Mouse (Mus musculus) midbrain, embryonic 14.5 days (tissue): ENCODE measurements around the gene Bcar1. TPM values are rescaled to one million over a fixed set of nuclear protein-coding genes. Genes with fewer than 3 reads are reported as not detected.

ENCODE experiments used
- ATAC-seq: fragments of 200-750 bp; cut with Nextera tagmentation; 2 replicates; pipeline ENCODE4 v1.8.0; 2017; ENCODE audit warnings: moderate number of reproducible peaks, moderate library complexity; ENCODE audit not compliant: low FRiP score, low TSS enrichment
- DNase-seq: peaks from one replicate; pipeline ENCODE4 v3.0.0-alpha.2; 2015
- H3K27ac ChIP-seq: fragments of 300-500 bp; sonication (generic); replicated peaks from 2 replicates; pipeline ENCODE4 v1.5.1; 2014; ENCODE audit warnings: mild to moderate bottlenecking, low read depth, low read length, moderate library complexity
- H3K27me3 ChIP-seq: fragments of 300-500 bp; sonication (generic); 2 replicates; pipeline ENCODE4 v1.6.1; 2014; ENCODE audit warnings: low read length, control low read depth, mixed read lengths; ENCODE audit not compliant: control insufficient read depth, insufficient read depth
- H3K36me3 ChIP-seq: fragments of 300-500 bp; sonication (generic); 2 replicates; pipeline ENCODE4 v1.6.1; 2014; ENCODE audit warnings: low read length, control low read depth; ENCODE audit not compliant: control insufficient read depth, insufficient read depth
- H3K4me1 ChIP-seq: fragments of 300-500 bp; sonication (generic); 2 replicates; pipeline ENCODE4 v1.6.1; 2014; ENCODE audit warnings: mild to moderate bottlenecking, antibody characterized with exemption, low read length, control low read depth; ENCODE audit not compliant: control insufficient read depth, insufficient read depth
- H3K4me2 ChIP-seq: fragments of 300-500 bp; sonication (generic); 2 replicates; pipeline ENCODE4 v1.6.1; 2014; ENCODE audit warnings: mild to moderate bottlenecking, low read length, moderate library complexity
- H3K4me3 ChIP-seq: fragments of 300-500 bp; sonication (generic); replicated peaks from 2 replicates; pipeline ENCODE4 v1.5.1; 2014; ENCODE audit warnings: low read depth, low read length
- H3K9ac ChIP-seq: fragments of 300-500 bp; sonication (generic); replicated peaks from 2 replicates; pipeline ENCODE4 v1.6.1; 2014; ENCODE audit warnings: mild to moderate bottlenecking, low read length, moderate library complexity
- H3K9me3 ChIP-seq: fragments of 300-500 bp; sonication (generic); 2 replicates; pipeline ENCODE4 v1.6.1; 2016; ENCODE audit warnings: low read length, control low read depth, mixed read lengths; ENCODE audit not compliant: control insufficient read depth
- WGBS: fragments of 180-500 bp; shearing (Covaris S2); extraction: QIAGEN DNeasy Blood & Tissue Kit; methylation state at CpG from one replicate; pipeline ENCODE4 v1.1.7; 2014; 5-methylcytosine and 5-hydroxymethylcytosine counted together
- polyA plus RNA-seq: library from polyadenylated mRNA; unstranded; fragments of >200 nt; fragmentation: Nextera tagmentation; extraction: Ambion mirVana; gene quantifications from 2 replicates; pipeline ENCODE4 v1.2.1, GENCODE M21; 2014

Bcar1 gene
- polyA plus RNA-seq, 1 experiment from 2014 or later = 52.7 TPM

- peak overlapping the region; percentile 97 for H3K27ac ChIP-seq
- peak overlapping the region; percentile 20; the same call in 1 of the 2 replicates for H3K9ac ChIP-seq
- ATAC-seq (no peak), DNase-seq (peak; percentile 42)
- peaks cover 30% of the 10 kb centered on the region for H3K4me1 ChIP-seq
- H3K36me3 ChIP-seq = peaks cover 50% of the 10 kb centered on the region
- H3K4me2 ChIP-seq = peak overlapping the region; percentile 36; the same call in 1 of the 2 replicates
- H3K4me3 ChIP-seq = no peak overlapping the region
- H3K9me3 ChIP-seq = no peaks in the 10 kb centered on the region
- 45% methylated on average over 6 of the region's 6 CpGs for WGBS
- no peaks in the 10 kb centered on the region for H3K27me3 ChIP-seq
Measured at GRCm38 (mm10) chr8:111717866-111718265, 25.7 kb downstream of the Bcar1 start.

- peak overlapping the region; percentile 43 for H3K9ac ChIP-seq
- ATAC-seq (peak; percentile 51; the same call in 1 of the 2 replicates), DNase-seq (peak; percentile 66)
- H3K27ac ChIP-seq = peak overlapping the region; percentile 97
- peak overlapping the region; percentile 36 for H3K4me2 ChIP-seq
- no peaks in the 10 kb centered on the region for H3K27me3 ChIP-seq
- WGBS = 27% methylated on average over 4 of the region's 4 CpGs
- H3K4me1 ChIP-seq = peaks cover 30% of the 10 kb centered on the region
- H3K36me3 ChIP-seq = peaks cover 54% of the 10 kb centered on the region
- no peak overlapping the region for H3K4me3 ChIP-seq
- H3K9me3 ChIP-seq = no peaks in the 10 kb centered on the region
Measured at GRCm38 (mm10) chr8:111717488-111717792, 26.2 kb downstream of the Bcar1 start.

- DNase-seq (peak; percentile 82), ATAC-seq (peak; percentile 81)
- H3K36me3 ChIP-seq = peaks cover 60% of the 10 kb centered on the region
- 8% methylated on average over 10 of the region's 10 CpGs for WGBS
- H3K9ac ChIP-seq = peak overlapping the region; percentile 43
- no peak overlapping the region for H3K4me3 ChIP-seq
- H3K4me2 ChIP-seq = peak overlapping the region; percentile 36
- no peaks in the 10 kb centered on the region for H3K9me3 ChIP-seq
- no peaks in the 10 kb centered on the region for H3K27me3 ChIP-seq
- peak overlapping the region; percentile 97 for H3K27ac ChIP-seq
- H3K4me1 ChIP-seq = peaks cover 30% of the 10 kb centered on the region
Measured at GRCm38 (mm10) chr8:111716603-111717487, 26.8 kb downstream of the Bcar1 start.

GRCm38 (mm10) chr8:111715514-111715913, 28.1 kb downstream of the Bcar1 start:
- 79% methylated on average over 13 of the region's 13 CpGs for WGBS
- Histone ChIP-seq H3K9ac (no peak overlapping the region; the same call in 1 of the 2 replicates), H3K4me3 (no peak overlapping the region), H3K36me3 (peaks cover 67% of the 10 kb centered on the region), H3K9me3 (no peaks in the 10 kb centered on the region), H3K4me2 (no peak overlapping the region), H3K27me3 (no peaks in the 10 kb centered on the region), H3K27ac (peak overlapping the region; percentile 97), H3K4me1 (peaks cover 30% of the 10 kb centered on the region)
- DNase-seq = no peak
- ATAC-seq = no peak

GRCm38 (mm10) chr8:111714295-111714694, 29.3 kb downstream of the Bcar1 start:
- H3K4me2 ChIP-seq = no peak overlapping the region
- no peak for DNase-seq
- H3K4me3 ChIP-seq = no peak overlapping the region
- H3K27me3 ChIP-seq = no peaks in the 10 kb centered on the region
- no peak for ATAC-seq
- WGBS = 96% methylated on average over 12 of the region's 12 CpGs
- no peak overlapping the region for H3K27ac ChIP-seq
- no peak overlapping the region for H3K9ac ChIP-seq
- H3K4me1 ChIP-seq = peaks cover 30% of the 10 kb centered on the region
- peaks cover 67% of the 10 kb centered on the region for H3K36me3 ChIP-seq
- H3K9me3 ChIP-seq = no peaks in the 10 kb centered on the region

GRCm38 (mm10) chr8:111713817-111714216, 29.8 kb downstream of the Bcar1 start:
- no peak overlapping the region for H3K27ac ChIP-seq
- H3K4me1 ChIP-seq = peaks cover 30% of the 10 kb centered on the region
- peaks cover 69% of the 10 kb centered on the region for H3K36me3 ChIP-seq
- H3K4me2 ChIP-seq = no peak overlapping the region
- ATAC-seq (no peak), DNase-seq (no peak)
- 95% methylated on average over 25 of the region's 25 CpGs for WGBS
- no peaks in the 10 kb centered on the region for H3K27me3 ChIP-seq
- H3K9me3 ChIP-seq = no peaks in the 10 kb centered on the region
- H3K9ac ChIP-seq = no peak overlapping the region
- H3K4me3 ChIP-seq = no peak overlapping the region

- no peak overlapping the region for H3K9ac ChIP-seq
- no peaks in the 10 kb centered on the region for H3K27me3 ChIP-seq
- no peak overlapping the region for H3K4me2 ChIP-seq
- peaks cover 73% of the 10 kb centered on the region for H3K36me3 ChIP-seq
- H3K9me3 ChIP-seq = no peaks in the 10 kb centered on the region
- no peak overlapping the region for H3K4me3 ChIP-seq
- peaks cover 29% of the 10 kb centered on the region for H3K4me1 ChIP-seq
- H3K27ac ChIP-seq = no peak overlapping the region
- ATAC-seq (no peak), DNase-seq (no peak)
- 92% methylated on average over 11 of the region's 11 CpGs for WGBS
Measured at GRCm38 (mm10) chr8:111713291-111713690, 30.3 kb downstream of the Bcar1 start.

- Histone ChIP-seq H3K4me1 (peaks cover 22% of the 10 kb centered on the region), H3K27ac (no peak overlapping the region), H3K9ac (no peak overlapping the region), H3K9me3 (no peaks in the 10 kb centered on the region), H3K27me3 (no peaks in the 10 kb centered on the region), H3K4me2 (no peak overlapping the region), H3K4me3 (no peak overlapping the region), H3K36me3 (peaks cover 73% of the 10 kb centered on the region)
- 81% methylated on average over 6 of the region's 6 CpGs for WGBS
- no peak for ATAC-seq
- peak; percentile 79 for DNase-seq
Measured at GRCm38 (mm10) chr8:111712588-111712987, 31.0 kb downstream of the Bcar1 start.

- Histone ChIP-seq H3K9me3 (no peaks in the 10 kb centered on the region), H3K27ac (no peak overlapping the region), H3K4me1 (peaks cover 17% of the 10 kb centered on the region), H3K36me3 (peaks cover 73% of the 10 kb centered on the region), H3K4me2 (no peak overlapping the region), H3K4me3 (no peak overlapping the region), H3K9ac (no peak overlapping the region), H3K27me3 (no peaks in the 10 kb centered on the region)
- 83% methylated on average over 9 of the region's 9 CpGs for WGBS
- ATAC-seq = no peak
- no peak for DNase-seq
Measured at GRCm38 (mm10) chr8:111712135-111712534, 31.5 kb downstream of the Bcar1 start.
